Mouse (Mus musculus): ENCODE measurements around the gene Klf3. TPM values are rescaled to one million over a fixed set of nuclear protein-coding genes. Genes with fewer than 3 reads are reported as not detected.
"Not testable (repeated sequence)": the region's sequence is repeated elsewhere in the genome, so short reads cannot be mapped to it uniquely, and the experiment has no call there.

Gene Klf3
- total RNA-seq, 2 experiments from 2014 or later = 12.7 to 22.1 TPM

- DNase-seq (ENCODE audit: low spot score) = no peak
These were observed 74.2 kb downstream of the Klf3 start for GRCm38 (mm10) chr5:64877235-64878026.

GRCm38 (mm10) chr5:64878027-64878425 is 74.8 kb downstream of the Klf3 start:
- peak; percentile 65 for DNase-seq (ENCODE audit: low spot score)

GRCm38 (mm10) chr5:64878526-64878925 is 75.3 kb downstream of the Klf3 start:
- DNase-seq (ENCODE audit: low spot score) = no peak

- DNase-seq (ENCODE audit: low spot score) = no peak
These were observed 76.1 kb downstream of the Klf3 start for GRCm38 (mm10) chr5:64879241-64879640.

DNA sequence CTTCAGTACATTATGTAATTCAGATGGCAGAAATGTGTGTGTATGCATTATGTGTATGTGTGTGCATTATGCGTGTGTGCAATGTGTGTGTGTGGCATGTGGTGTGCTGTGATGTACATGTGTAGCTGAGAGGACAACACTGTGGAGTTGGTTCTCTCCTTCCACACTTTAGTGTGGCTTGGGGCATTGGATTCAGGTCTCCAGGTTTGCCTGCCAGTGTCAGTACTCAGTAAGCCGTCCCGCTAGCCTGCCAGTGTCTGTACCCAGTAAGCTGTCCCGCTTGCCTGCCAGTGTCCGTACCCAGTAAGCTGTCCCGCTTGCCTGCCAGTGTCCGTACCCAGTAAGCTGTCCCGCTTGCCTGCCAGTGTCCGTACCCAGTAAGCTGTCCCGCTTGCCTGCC is 78.4 kb downstream of the Klf3 start:
- not testable (repeated sequence) for DNase-seq (ENCODE audit: low spot score)

DNA sequence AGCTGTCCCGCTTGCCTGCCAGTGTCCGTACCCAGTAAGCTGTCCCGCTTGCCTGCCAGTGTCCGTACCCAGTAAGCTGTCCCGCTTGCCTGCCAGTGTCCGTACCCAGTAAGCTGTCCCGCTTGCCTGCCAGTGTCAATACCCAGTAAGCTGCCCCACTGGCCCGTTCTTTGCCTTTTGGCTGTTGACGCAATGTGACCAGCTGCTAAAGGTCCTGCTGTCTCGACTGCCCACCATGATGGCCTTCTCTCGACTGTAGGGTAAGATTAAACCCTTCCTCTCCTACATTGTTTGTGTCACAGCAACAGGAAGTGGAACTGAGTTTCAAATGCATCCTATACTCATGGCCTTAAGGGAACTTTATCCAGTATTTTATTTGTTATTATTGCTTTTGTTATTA is 78.8 kb downstream of the Klf3 start:
- not testable (repeated sequence) for DNase-seq (ENCODE audit: low spot score)

Other genes with a start within 250 kb of the Klf3 start
- gene Tlr1, start 130.2 kb downstream of the Klf3 start, total RNA-seq (2021) = under 1 TPM in 1 of 2 experiments, not detected in 1; 0.28 TPM
- gene Tlr6, start 156.7 kb downstream of the Klf3 start, total RNA-seq (2021) = under 1 TPM; 0.50 to 0.66 TPM
- gene Fam114a1, start 166.7 kb downstream of the Klf3 start, total RNA-seq (2021) = 1 to 10 TPM; 3.7 to 8.3 TPM